Mouse (Mus musculus) lung, embryonic 15.5 days (tissue): ENCODE data around the gene Nudt10. TPM values are rescaled to one million over a fixed set of nuclear protein-coding genes. Genes with fewer than 3 reads are reported as not detected.
"Not testable (repeated sequence)": the region's sequence is repeated elsewhere in the genome, so short reads cannot be mapped to it uniquely, and the experiment has no call there.

Experiments
- ATAC-seq: fragments of 200-750 bp; cut with Nextera tagmentation; 2 replicates; pipeline ENCODE4 v1.8.0; 2017; ENCODE audit warnings: moderate number of reproducible peaks, borderline replicate concordance; ENCODE audit not compliant: low FRiP score, low TSS enrichment; ENCODE audit errors: extremely low read depth
- H3K27ac ChIP-seq: fragments of 300-500 bp; sonication (generic); 2 replicates; pipeline ENCODE4 v1.5.1; 2015; ENCODE audit warnings: moderate library complexity, mild to moderate bottlenecking, inconsistent platforms
- H3K27me3 ChIP-seq: fragments of 300-500 bp; sonication (generic); 2 replicates; pipeline ENCODE4 v1.6.1; 2015; ENCODE audit warnings: inconsistent platforms
- H3K36me3 ChIP-seq: fragments of 300-500 bp; sonication (generic); 2 replicates; pipeline ENCODE4 v1.6.1; 2015; ENCODE audit warnings: inconsistent platforms
- H3K4me1 ChIP-seq: fragments of 300-500 bp; sonication (generic); 2 replicates; pipeline ENCODE4 v1.6.1; 2015; ENCODE audit warnings: inconsistent platforms
- H3K4me2 ChIP-seq: fragments of 300-500 bp; sonication (generic); 2 replicates; pipeline ENCODE4 v1.6.1; 2015; ENCODE audit warnings: inconsistent platforms, mild to moderate bottlenecking, moderate library complexity
- H3K4me3 ChIP-seq: fragments of 300-500 bp; sonication (generic); 2 replicates; pipeline ENCODE4 v1.5.1; 2015; ENCODE audit warnings: mild to moderate bottlenecking, inconsistent platforms
- H3K9ac ChIP-seq: fragments of 300-500 bp; sonication (generic); 2 replicates; pipeline ENCODE4 v1.6.1; 2015; ENCODE audit warnings: inconsistent platforms
- H3K9me3 ChIP-seq: fragments of 300-500 bp; sonication (generic); 2 replicates; pipeline ENCODE4 v1.6.1; 2016; ENCODE audit warnings: inconsistent platforms
- WGBS: fragments of 180-500 bp; shearing (Covaris S2); methylation state at CpG from one replicate; pipeline ENCODE4 v1.1.7; 2015; 5-methylcytosine and 5-hydroxymethylcytosine counted together
- polyA plus RNA-seq: library from polyadenylated mRNA; unstranded; fragments of >200 nt; fragmentation: Nextera tagmentation; extraction: Ambion mirVana; gene quantifications from 2 replicates; pipeline ENCODE4 v1.2.1, GENCODE M21; 2015

Nudt10 gene
- polyA plus RNA-seq, result 4.4 and 5.4 TPM in 2 replicates

DNA sequence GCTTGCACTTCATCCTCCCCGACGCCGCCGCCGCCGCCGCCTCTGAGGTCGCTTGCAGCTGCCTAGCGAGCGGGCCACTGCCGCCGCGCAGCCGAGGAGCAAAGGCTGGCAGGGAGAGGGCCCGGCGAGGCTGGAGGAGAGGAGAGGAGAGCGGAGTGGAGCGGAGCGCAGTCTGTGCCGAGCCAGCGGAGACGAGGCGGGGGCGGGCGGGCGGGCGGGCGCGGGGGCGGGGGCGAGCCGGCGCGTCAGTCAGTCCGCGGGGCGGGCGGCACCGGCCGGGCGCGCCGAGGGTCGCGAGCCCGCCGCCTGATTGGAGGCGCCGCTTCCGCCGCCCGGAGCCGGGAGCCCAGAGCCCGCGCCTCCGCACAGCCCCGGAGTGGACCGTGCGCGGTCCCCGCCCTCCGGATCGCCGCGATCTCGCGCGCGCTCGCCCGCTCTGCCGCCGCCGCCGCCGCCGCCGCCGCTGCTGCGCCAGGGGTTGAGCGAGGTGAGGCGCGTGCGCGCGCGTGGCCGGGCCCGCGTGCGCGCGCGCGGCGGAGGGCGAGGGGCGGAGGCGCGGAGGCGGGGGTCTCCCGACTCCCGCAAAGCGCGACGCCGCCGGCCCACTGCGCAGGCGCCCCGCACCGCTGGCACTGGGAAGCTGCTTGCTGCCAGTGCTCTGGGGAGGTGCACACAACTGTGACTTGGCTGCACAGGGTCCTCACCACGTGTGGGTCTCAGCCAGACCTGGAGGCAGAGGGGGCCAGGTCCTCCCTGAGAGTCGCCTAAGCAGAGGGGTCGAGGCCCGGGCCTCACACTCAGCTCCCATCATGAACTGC is at the start of gene Nudt10:
Nudt10 (minus strand) TSS at position 193 of the 818 bp plus-strand sequence.
- not testable (repeated sequence) for H3K4me1 ChIP-seq, H3K27ac ChIP-seq, H3K9ac ChIP-seq, H3K27me3 ChIP-seq, H3K36me3 ChIP-seq, H3K9me3 ChIP-seq
- WGBS, result 10% methylated on average over 2 of the region's 116 CpGs
- peak within 1 kb of the TSS; percentile 31 for H3K4me3 ChIP-seq
- peak within 1 kb of the TSS; percentile 43 for H3K4me2 ChIP-seq
- ATAC-seq, result peak; percentile 83

DNA sequence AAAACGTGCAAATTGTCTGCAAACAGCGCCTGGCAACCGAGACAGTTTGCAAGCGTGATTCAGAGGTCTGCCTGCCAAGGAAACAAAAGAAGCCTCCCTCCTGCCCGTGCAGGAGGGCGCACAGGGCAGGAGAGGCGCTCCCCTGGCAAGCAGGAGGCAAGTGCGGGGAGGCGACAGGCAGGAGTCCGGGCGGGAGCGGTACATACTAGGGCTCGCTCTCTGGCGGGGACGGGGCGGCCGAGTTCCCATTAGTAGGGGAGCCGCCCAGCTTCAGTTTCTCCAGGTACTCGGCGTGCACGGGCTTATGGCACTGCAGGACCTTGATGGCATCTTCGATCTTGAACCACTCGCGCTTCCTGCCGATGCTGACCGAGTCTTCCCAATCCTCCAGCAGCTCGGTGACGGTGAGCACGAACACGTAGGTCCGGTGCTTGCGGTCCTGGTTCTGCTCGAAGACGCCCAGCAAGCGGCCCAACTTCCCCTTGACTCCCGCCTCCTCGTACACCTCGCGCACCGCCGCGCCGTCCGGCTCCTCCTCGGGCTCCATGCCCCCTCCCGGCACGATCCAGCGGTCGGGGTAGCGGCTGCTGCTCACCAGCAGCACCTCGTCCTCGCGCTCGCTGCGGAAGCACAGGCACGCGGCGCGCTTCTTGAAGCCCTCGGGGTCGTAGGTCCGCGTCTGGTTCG is 536 bp downstream of the Nudt10 start:
- peak overlapping the region; percentile 43 for H3K4me2 ChIP-seq
- H3K36me3 ChIP-seq, H3K27ac ChIP-seq, H3K4me1 ChIP-seq, H3K27me3 ChIP-seq, H3K9me3 ChIP-seq, H3K9ac ChIP-seq: not testable (repeated sequence)
- WGBS, result 33% methylated on average over 1 of the region's 64 CpGs
- peak overlapping the region; percentile 31 for H3K4me3 ChIP-seq
- peak; percentile 70; the same call in 1 of the 2 replicates for ATAC-seq

DNA sequence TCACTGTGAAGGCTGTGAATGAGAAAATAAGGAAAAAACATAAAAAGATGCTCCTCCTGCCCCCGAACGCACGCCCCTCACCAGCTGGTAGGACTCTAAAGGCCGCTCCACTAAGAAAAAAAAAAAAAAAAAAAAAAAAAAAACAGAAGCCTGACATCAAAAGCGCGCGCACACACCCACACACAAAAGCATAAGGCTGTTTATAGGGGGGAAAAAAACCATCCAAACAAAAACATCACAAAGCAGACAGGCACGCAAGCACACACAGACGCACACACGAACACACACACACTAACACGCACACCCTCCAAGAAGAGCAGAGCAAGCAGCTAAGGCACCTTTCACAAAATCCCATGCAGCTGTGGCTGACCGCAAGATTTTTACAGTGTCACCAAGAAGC is 1.1 kb downstream of the Nudt10 start:
- H3K4me3 ChIP-seq, result peak overlapping the region; percentile 23; the same call in 1 of the 2 replicates
- H3K36me3 ChIP-seq, result no peaks in the 10 kb centered on the region
- no peak for ATAC-seq
- H3K9me3 ChIP-seq, result no peaks in the 10 kb centered on the region
- WGBS, result 19% methylated on average over 11 of the region's 12 CpGs
- peak overlapping the region; percentile 43 for H3K4me2 ChIP-seq
- H3K4me1 ChIP-seq, result no peaks in the 10 kb centered on the region
- no peaks in the 10 kb centered on the region for H3K27me3 ChIP-seq
- H3K9ac ChIP-seq, result no peak overlapping the region
- H3K27ac ChIP-seq, result no peak overlapping the region

Other genes starting within 250 kb of the Nudt10 start
- gene Nudt11, start 125.6 kb downstream of the Nudt10 start, polyA plus RNA-seq, result 3.3 and 3.5 TPM in 2 replicates
- not detected in 2 replicates for gene AU022751, start 89.6 kb downstream of the Nudt10 start, polyA plus RNA-seq
- 0.05 TPM in 1 of 2 replicates, not detected in the other for gene Bmp15, start 147.7 kb upstream of the Nudt10 start, polyA plus RNA-seq
- gene Shroom4, start 226.8 kb upstream of the Nudt10 start, polyA plus RNA-seq, result 7.0 and 7.6 TPM in 2 replicates